Mouse (Mus musculus) olfactory bulb, adult 2 months (tissue): ENCODE measurements around the gene BC028528.

Source experiments
- CTCF ChIP-seq: fragments of 200-500 bp; IDR thresholded peaks from 2 replicates; pipeline ENCODE4 v1.5.1; 2012; ENCODE audit warnings: low read depth, mild to moderate bottlenecking, low read length, moderate library complexity; ENCODE audit not compliant: insufficient read depth
- POLR2A ChIP-seq: fragments of 200-500 bp; IDR thresholded peaks from 2 replicates; pipeline ENCODE4 v1.6.1; 2012; ENCODE audit warnings: mild to moderate bottlenecking, low read depth, low read length, moderate library complexity; ENCODE audit not compliant: insufficient read depth

DNA sequence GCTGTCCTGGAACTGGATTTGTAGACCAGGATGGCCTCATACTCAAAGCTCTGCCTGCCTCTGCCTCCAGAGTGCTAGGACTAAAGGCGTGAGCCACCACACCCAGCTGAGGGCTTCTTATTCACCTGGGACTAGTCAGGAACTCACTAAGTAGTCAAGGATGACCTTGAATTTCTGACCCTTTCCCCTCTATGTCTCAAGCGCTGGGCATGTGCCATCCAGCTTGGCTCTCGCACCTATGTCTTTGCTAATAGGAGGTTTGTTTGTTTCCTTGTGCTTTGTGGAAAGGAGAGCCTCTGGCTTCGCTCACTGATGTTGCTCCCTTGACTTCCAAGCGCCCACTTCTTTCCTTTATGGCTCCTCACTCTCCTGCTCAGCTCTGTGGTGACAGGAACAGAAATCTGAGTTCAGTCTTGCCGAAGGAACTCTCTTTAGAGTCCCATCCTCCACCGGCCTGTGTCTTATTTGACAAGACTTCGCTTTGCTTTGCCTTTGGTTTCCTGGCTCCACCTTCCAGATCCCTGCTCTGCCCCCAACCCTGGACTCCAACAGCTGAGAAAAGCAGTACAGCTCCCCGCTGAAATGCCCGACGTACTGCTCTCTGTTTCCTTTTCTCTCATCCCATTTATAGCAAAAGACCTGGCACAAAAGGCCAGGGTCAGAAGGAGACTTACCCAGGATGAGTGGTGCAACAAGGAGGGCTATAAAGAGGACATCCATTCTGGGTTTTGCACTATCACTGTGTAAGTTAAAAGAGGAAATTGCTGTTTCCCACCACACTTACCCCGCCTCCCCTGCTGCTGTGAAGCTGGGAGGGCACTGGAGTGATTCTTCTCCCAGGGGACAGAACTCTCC is at the start of gene BC028528:
- TF ChIP-seq POLR2A: no peak
- no peak for TF ChIP-seq CTCF
